Mouse (Mus musculus): Measurements from ENCODE around the gene Tmod4.

The Tmod4 gene

DNA sequence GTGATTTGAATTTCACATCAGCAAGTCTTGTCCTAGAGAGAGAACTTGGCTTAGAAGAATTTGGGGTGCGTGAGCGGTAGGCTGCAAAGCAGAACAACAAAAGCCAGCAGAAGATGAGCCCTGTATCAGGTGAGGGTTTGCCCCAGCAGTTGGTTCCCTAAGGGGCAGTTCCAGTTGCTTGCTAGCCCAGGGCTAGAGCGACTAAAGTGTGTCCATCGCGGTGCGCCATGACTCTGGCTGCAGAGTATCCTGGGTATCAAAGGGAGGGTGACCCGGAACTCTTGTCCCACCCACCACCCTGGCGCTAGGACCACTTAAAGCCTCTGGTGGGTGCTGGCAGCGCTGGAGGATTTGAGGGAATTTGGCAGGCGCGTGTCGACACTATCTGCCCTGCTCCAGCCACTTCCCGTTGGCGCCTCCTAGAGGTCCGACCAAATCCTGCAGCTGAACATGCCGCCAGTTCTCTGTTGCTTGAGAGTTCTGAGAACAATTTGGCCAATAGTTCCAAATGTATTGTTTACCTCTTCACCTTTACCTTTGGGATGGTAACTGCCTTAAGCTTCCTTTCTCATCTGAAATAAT, 49.8 kb downstream of the Tmod4 start:
- peak; percentile 92 for DNase-seq

GRCm38 (mm10) chr3:95176500-95176899, 52.2 kb downstream of the Tmod4 start:
- DNase-seq: no peak

DNA sequence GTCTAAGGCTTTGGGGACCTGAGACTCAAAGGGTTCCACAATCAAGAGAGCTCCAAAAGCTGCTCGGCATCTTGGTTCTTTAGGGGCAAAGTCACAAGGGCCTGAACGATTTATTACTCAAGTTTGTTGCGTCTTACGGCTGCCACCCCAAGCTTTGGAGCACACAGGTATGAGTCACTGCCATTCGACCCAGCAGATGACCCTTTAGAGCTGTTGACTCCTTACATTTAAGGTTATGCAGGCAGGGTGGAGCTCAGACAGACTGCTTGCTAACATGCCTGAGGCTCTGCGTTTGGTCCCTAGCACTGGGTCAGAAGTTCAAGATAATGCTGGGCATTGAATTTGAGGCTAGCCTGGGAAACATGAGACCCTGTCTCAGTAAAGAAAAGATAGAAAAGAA, 53.3 kb downstream of the Tmod4 start:
- DNase-seq: no peak

Data from lung, postnatal 36 days (tissue).